Mouse (Mus musculus): Measurements from ENCODE around the gene Slc43a3. TPM values are rescaled to one million over a fixed set of nuclear protein-coding genes. Genes with fewer than 3 reads are reported as not detected.

Slc43a3 gene
- polyA plus RNA-seq, 1 experiment from 2014 or later: 11.3 TPM

DNA sequence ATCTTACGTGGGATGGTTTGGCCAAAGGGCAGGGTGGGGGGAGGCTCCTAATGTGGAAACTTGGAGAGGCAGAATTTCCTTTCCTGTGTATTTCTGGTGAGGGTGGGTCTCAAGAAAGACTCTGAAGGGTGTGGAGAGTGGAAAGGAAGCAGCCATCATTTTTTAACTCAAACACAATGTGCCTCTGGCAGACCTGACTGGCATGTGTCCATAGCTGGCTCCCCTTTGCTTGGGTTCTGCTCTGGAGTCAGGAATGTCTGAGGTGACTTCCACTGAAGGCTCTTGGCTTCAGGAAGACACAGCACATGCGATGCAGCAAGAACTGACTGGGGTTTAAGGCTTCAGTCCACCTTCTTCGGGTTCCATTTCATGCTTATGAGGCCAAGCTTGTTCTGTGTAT, 21.0 kb upstream of the Slc43a3 start:
- no peak for ATAC-seq (ENCODE audit: low FRiP score)
- H3K9ac ChIP-seq: no peak overlapping the region

DNA sequence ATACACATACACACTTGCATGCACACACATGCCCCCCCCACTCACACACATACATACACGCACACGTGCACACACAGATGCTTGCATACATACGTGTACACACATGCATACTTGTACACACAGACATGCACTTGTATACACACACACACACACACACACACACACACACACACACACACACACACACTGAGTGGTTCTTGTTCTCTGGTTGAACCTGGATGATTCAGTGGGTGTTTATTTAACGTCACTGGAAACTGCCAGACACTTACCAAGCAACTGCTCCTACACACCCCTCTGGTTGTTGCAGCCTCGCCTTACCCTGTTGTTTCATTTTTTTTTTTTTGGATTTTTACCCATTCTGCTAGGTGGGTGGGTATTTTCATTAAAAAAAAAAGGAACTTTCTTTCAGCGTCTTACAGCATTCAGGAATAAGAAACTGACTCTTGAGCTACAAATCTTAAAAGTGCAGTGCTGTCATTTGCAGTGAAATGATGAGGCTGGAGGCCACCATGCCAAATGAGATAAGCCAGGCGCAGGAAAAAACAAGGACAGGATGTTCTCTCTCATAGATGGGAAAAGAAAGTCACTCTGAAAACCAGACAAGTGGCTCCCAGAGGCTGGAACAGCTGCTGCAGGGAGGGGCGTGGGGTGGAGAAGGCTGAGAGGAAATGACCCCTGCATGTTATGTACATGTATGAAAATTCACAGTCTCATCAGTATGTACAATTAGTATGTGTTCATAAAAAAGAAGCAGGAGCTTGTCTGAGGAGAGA, 19.6 kb upstream of the Slc43a3 start:
- Histone ChIP-seq H3K27ac (no peak overlapping the region), H3K9ac (no peak overlapping the region), H3K9me3 (no peaks in the 10 kb centered on the region), H3K4me1 (no peaks in the 10 kb centered on the region), H3K4me2 (no peak overlapping the region), H3K36me3 (replicated peaks) (no peaks in the 10 kb centered on the region), H3K27me3 (no peaks in the 10 kb centered on the region), H3K4me3 (replicated peaks) (no peak overlapping the region)
- WGBS: 85% methylated on average over 8 of the region's 8 CpGs
- ATAC-seq (ENCODE audit: low FRiP score): no peak

More for the DNA sequence above, 21.0 kb upstream of the Slc43a3 start:
- H3K4me3 ChIP-seq (replicated peaks): no peak overlapping the region
- H3K36me3 ChIP-seq (replicated peaks): no peaks in the 10 kb centered on the region
- no peak overlapping the region for H3K27ac ChIP-seq
- no peak overlapping the region for H3K4me2 ChIP-seq
- 80% methylated on average over 3 of the region's 3 CpGs for WGBS
- H3K9me3 ChIP-seq: no peaks in the 10 kb centered on the region
- H3K27me3 ChIP-seq: no peaks in the 10 kb centered on the region
- H3K4me1 ChIP-seq: no peaks in the 10 kb centered on the region

- no peak overlapping the region for H3K9ac ChIP-seq
- no peaks in the 10 kb centered on the region for H3K4me1 ChIP-seq
- no peaks in the 10 kb centered on the region for H3K9me3 ChIP-seq
- no peaks in the 10 kb centered on the region for H3K36me3 ChIP-seq (replicated peaks)
- H3K27me3 ChIP-seq: no peaks in the 10 kb centered on the region
- no peak for ATAC-seq (ENCODE audit: low FRiP score)
- WGBS: 82% methylated on average over 3 of the region's 3 CpGs
- H3K27ac ChIP-seq: no peak overlapping the region
- no peak overlapping the region for H3K4me3 ChIP-seq (replicated peaks)
- H3K4me2 ChIP-seq: no peak overlapping the region
Observed at GRCm38 (mm10) chr2:84918188-84918587, 18.2 kb upstream of the Slc43a3 start.

- no peak overlapping the region for H3K9ac ChIP-seq
- no peaks in the 10 kb centered on the region for H3K27me3 ChIP-seq
- WGBS: 90% methylated on average over 10 of the region's 10 CpGs
- H3K36me3 ChIP-seq (replicated peaks): no peaks in the 10 kb centered on the region
- H3K4me1 ChIP-seq: no peaks in the 10 kb centered on the region
- H3K4me3 ChIP-seq (replicated peaks): no peak overlapping the region
- H3K4me2 ChIP-seq: no peak overlapping the region
- no peak overlapping the region for H3K27ac ChIP-seq
- ATAC-seq (ENCODE audit: low FRiP score): no peak
- H3K9me3 ChIP-seq: 0 out of 2 replicates have a peak, but pooled peaks cover 3% of the 10 kb centered on the region
Observed at GRCm38 (mm10) chr2:84919601-84920108, 16.7 kb upstream of the Slc43a3 start.

- Histone ChIP-seq H3K9ac (no peak overlapping the region), H3K4me2 (no peak overlapping the region), H3K27me3 (no peaks in the 10 kb centered on the region), H3K4me3 (replicated peaks) (no peak overlapping the region), H3K9me3 (no peaks in the 10 kb centered on the region), H3K4me1 (peaks cover 7% of the 10 kb centered on the region; the same call in 1 of the 2 replicates), H3K36me3 (replicated peaks) (no peaks in the 10 kb centered on the region), H3K27ac (no peak overlapping the region)
- WGBS: 94% methylated on average over 7 of the region's 7 CpGs
- ATAC-seq (ENCODE audit: low FRiP score): no peak
Observed at GRCm38 (mm10) chr2:84930186-84930585, 6.2 kb upstream of the Slc43a3 start.

- Histone ChIP-seq H3K4me2 (no peak overlapping the region), H3K36me3 (replicated peaks) (no peaks in the 10 kb centered on the region), H3K9me3 (no peaks in the 10 kb centered on the region), H3K27ac (no peak overlapping the region), H3K27me3 (no peaks in the 10 kb centered on the region), H3K4me1 (peaks cover 14% of the 10 kb centered on the region), H3K9ac (no peak overlapping the region), H3K4me3 (replicated peaks) (no peak overlapping the region)
- WGBS: 76% methylated on average over 8 of the region's 8 CpGs
- no peak for ATAC-seq (ENCODE audit: low FRiP score)
Observed at GRCm38 (mm10) chr2:84933992-84934648, 2.3 kb upstream of the Slc43a3 start.

DNA sequence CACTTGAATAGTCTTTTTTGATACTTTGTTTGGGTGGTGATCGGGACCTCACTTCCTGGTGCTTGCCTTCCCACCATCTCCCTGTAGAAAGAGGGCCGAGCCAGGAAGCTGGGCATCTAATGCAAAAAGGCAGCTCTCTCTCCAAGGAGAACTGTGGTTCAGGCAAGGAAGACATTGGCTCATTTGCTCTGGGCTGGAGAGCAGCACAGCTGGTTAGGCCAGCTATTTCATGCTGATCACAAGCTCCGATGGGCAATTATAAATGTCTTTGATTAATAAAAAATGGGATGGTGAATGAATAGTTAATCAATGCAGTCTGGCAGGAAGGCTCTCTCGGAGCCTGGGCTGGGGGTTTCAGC, 1.8 kb upstream of the Slc43a3 start:
- Histone ChIP-seq H3K9me3 (no peaks in the 10 kb centered on the region), H3K4me2 (no peak overlapping the region), H3K27me3 (no peaks in the 10 kb centered on the region), H3K9ac (no peak overlapping the region), H3K36me3 (replicated peaks) (no peaks in the 10 kb centered on the region), H3K4me1 (peaks cover 14% of the 10 kb centered on the region), H3K4me3 (replicated peaks) (no peak overlapping the region), H3K27ac (no peak overlapping the region)
- ATAC-seq (ENCODE audit: low FRiP score): no peak
- WGBS: 55% methylated on average over 4 of the region's 4 CpGs

DNA sequence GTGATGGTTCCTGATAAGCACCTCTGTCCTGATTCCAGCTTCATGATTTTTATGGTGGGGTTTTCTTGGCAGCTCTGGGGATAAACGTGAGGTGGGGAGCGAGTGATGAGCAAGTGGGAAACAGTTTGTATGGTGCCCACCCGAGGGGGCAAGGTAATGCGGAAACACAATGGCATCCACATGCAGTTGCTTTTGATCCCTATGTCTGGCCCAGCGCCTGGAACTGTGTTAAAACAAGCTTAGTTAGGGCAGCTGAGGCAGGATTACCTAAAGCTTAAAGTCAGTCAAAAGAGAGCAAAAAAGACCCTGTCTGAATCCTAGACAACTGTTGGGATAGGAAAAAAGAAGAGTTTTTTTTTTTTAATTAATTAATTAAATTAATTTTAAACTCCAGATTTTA, 1.3 kb upstream of the Slc43a3 start:
- Histone ChIP-seq H3K4me1 (peaks cover 14% of the 10 kb centered on the region), H3K9me3 (no peaks in the 10 kb centered on the region), H3K9ac (no peak overlapping the region), H3K4me3 (replicated peaks) (no peak overlapping the region), H3K36me3 (replicated peaks) (no peaks in the 10 kb centered on the region), H3K27me3 (no peaks in the 10 kb centered on the region), H3K27ac (no peak overlapping the region), H3K4me2 (no peak overlapping the region)
- WGBS: 57% methylated on average over 5 of the region's 5 CpGs
- ATAC-seq (ENCODE audit: low FRiP score): no peak

- Histone ChIP-seq H3K27ac (0 out of 2 replicates have a peak overlapping the region, but pooled peaks have one; percentile 16), H3K27me3 (no peaks in the 10 kb centered on the region), H3K4me1 (peaks cover 14% of the 10 kb centered on the region), H3K9ac (no peak overlapping the region), H3K4me2 (peak overlapping the region; percentile 55), H3K9me3 (no peaks in the 10 kb centered on the region), H3K36me3 (replicated peaks) (no peaks in the 10 kb centered on the region), H3K4me3 (replicated peaks) (no peak overlapping the region)
- no peak for ATAC-seq (ENCODE audit: low FRiP score)
- WGBS: 83% methylated on average over 3 of the region's 3 CpGs
Observed at GRCm38 (mm10) chr2:84937491-84938150, 1.2 kb downstream of the Slc43a3 start.

DNA sequence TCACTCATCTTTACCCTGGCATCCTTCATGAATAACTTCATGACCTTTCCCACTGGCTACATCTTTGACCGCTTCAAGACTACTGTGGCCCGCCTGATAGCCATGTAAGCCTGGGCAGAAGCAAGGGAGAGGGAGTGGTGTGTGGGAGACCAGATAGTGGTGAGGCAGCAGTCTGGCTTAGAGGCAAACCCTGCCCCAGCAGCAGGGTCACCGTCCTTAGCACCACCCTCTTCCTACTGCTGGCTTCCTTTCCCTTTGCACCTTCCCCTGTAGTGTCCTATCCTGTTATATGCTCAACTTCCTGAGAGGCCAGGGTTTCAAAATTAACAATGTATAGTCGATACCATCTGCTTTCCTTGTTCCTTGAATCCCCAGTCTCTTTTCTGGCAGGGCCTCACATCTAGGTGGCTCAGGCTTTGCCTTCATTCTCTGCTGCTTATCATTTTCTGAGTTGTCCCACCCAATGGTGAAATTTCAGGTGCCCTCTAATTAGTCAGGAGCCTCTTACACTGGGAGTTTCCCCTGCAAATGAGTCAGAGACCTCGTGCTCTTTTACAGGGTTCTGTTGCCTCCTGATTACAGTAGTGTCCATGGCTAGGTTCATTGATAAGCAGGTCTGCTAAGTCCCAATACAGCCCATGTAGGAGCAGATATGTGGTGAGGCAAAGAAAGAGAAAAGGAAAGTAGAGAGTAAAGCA, 2.0 kb downstream of the Slc43a3 start:
- ATAC-seq (ENCODE audit: low FRiP score): no peak
- Histone ChIP-seq H3K36me3 (replicated peaks) (no peaks in the 10 kb centered on the region), H3K4me1 (peaks cover 14% of the 10 kb centered on the region), H3K27me3 (no peaks in the 10 kb centered on the region), H3K9ac (no peak overlapping the region), H3K27ac (no peak overlapping the region; the same call in 1 of the 2 replicates), H3K9me3 (no peaks in the 10 kb centered on the region), H3K4me2 (peak overlapping the region; percentile 55; the same call in 1 of the 2 replicates), H3K4me3 (replicated peaks) (no peak overlapping the region)
- 89% methylated on average over 5 of the region's 5 CpGs for WGBS

DNA sequence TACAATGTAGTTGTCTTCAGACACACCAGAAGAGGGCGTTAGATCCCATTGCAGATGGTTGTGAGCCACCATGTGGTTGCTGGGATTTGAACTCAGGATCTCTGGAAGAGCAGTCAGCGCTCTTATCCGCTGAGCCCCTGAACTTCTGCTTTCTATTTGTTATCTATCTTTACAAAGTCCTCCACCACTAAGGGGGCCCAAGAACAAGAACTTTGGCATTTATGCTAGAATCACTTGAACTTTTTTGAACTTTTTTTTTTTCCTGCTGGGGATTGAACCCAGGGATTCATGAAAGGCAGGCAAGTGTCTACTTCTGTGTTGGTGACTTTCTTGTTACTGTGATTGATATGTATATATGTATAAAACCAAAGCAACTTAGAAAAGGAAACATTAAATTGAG, 2.9 kb downstream of the Slc43a3 start:
- Histone ChIP-seq H3K27ac (no peak overlapping the region), H3K4me1 (peaks cover 14% of the 10 kb centered on the region), H3K36me3 (replicated peaks) (no peaks in the 10 kb centered on the region), H3K4me2 (no peak overlapping the region), H3K9ac (no peak overlapping the region), H3K9me3 (no peaks in the 10 kb centered on the region), H3K27me3 (no peaks in the 10 kb centered on the region), H3K4me3 (replicated peaks) (no peak overlapping the region)
- WGBS: 91% methylated on average over 3 of the region's 3 CpGs
- no peak for ATAC-seq (ENCODE audit: low FRiP score)

GRCm38 (mm10) chr2:84939711-84940110, 3.3 kb downstream of the Slc43a3 start:
- Histone ChIP-seq H3K9me3 (no peaks in the 10 kb centered on the region), H3K27me3 (no peaks in the 10 kb centered on the region), H3K4me2 (no peak overlapping the region), H3K4me3 (replicated peaks) (no peak overlapping the region), H3K27ac (no peak overlapping the region), H3K36me3 (replicated peaks) (no peaks in the 10 kb centered on the region), H3K9ac (no peak overlapping the region), H3K4me1 (peaks cover 11% of the 10 kb centered on the region)
- no peak for ATAC-seq (ENCODE audit: low FRiP score)
- 96% methylated on average over 6 of the region's 6 CpGs for WGBS

All from forebrain, embryonic 12.5 days (tissue).